31 mouse cellular contexts compared by ENCODE assay signal in the genomic region with DNA sequence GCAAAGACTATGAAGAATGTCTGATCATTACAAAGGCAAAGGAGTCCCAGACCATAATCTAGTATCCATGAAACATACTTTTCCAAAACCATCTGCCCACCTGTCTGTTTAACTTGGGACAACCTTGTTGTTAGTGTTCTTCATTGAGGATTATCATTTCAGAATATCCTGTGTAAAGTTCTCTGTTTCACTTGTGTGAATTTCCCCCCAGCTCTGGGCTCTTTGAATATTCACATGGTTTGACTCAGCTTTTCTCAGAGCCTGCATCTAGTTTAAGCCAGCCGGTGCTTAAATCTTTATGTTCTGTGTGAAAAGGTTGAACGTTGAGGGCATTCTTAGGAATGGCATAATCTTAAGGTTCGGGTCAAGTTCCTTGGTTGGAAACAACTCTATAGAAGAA.
"Had no signal": no experiment of that assay in that cellular context is flagged by ENCODE, and none has a peak within 500 bp of the region (broad histone marks: within the 10 kb centered on the region; RNA-seq: fewer than 3 reads in every experiment).

No protein-coding gene starts in this region.

- H3K4me2 ChIP-seq: heart, embryonic 11.5 days; heart, embryonic 12.5 days; heart, embryonic 13.5 days; heart, embryonic 15.5 days; hindbrain, embryonic 12.5 days; hindbrain, embryonic 13.5 days; hindbrain, embryonic 14.5 days; hindbrain, embryonic 15.5 days; intestine, embryonic 15.5 days; kidney, embryonic 15.5 days had no signal

- H3K27me3 ChIP-seq: heart, embryonic 12.5 days; heart, embryonic 13.5 days; heart, embryonic 15.5 days; hindbrain, embryonic 12.5 days; hindbrain, embryonic 13.5 days; hindbrain, embryonic 15.5 days; intestine, embryonic 15.5 days had no signal

- H3K4me3 ChIP-seq: heart, embryonic 12.5 days; heart, embryonic 13.5 days; heart, embryonic 15.5 days; hindbrain, embryonic 10.5 days; hindbrain, embryonic 12.5 days; hindbrain, embryonic 13.5 days; hindbrain, embryonic 15.5 days; intestine, embryonic 15.5 days; kidney, embryonic 15.5 days; layer of hippocampus, adult 2 months; left cerebral cortex, adult 2 months had no signal

- DNase-seq: heart, postnatal 10 days; heart, postnatal 14 days; heart, postnatal 36 days; heart, postnatal 4 days; kidney, adult 11 months; kidney, adult 18-20 months; kidney, adult 2 months; kidney, adult 8-10 months; kidney, adult 9 months; kidney, postnatal 10 days; kidney, postnatal 14 days; kidney, postnatal 25 days; kidney, postnatal 36 days; kidney, postnatal 4 days; layer of hippocampus, adult 9-11 months; layer of hippocampus, postnatal 36 days had no signal

- H3K27ac ChIP-seq: heart, embryonic 13.5 days; heart, embryonic 15.5 days; hindbrain, embryonic 10.5 days; hindbrain, embryonic 12.5 days; hindbrain, embryonic 13.5 days; hindbrain, embryonic 14.5 days; hindbrain, embryonic 15.5 days; hindbrain, postnatal 0 days; intestine, embryonic 15.5 days; kidney, embryonic 15.5 days; kidney, postnatal 0 days; layer of hippocampus, adult 2 months; left cerebral cortex, adult 2 months had no signal

- H3K36me3 ChIP-seq: heart, embryonic 12.5 days; heart, embryonic 13.5 days; heart, embryonic 15.5 days; hindbrain, embryonic 10.5 days; hindbrain, embryonic 12.5 days; hindbrain, embryonic 13.5 days; hindbrain, embryonic 15.5 days; intestine, embryonic 15.5 days; kidney, embryonic 15.5 days had no signal

- H3K4me1 ChIP-seq: heart, embryonic 13.5 days; intestine, embryonic 15.5 days had no signal

- H3K9ac ChIP-seq: heart, embryonic 12.5 days; heart, embryonic 13.5 days; heart, embryonic 15.5 days; hindbrain, embryonic 12.5 days; hindbrain, embryonic 13.5 days; hindbrain, embryonic 14.5 days; hindbrain, embryonic 15.5 days; intestine, embryonic 15.5 days; kidney, embryonic 15.5 days had no signal

- H3K9me3 ChIP-seq: heart, embryonic 12.5 days; heart, embryonic 13.5 days; heart, embryonic 15.5 days; hindbrain, embryonic 10.5 days; hindbrain, embryonic 12.5 days; hindbrain, embryonic 13.5 days; hindbrain, embryonic 15.5 days; intestine, embryonic 15.5 days; kidney, embryonic 15.5 days had no signal
